Comparison of ENCODE assay signal across 8 mouse cellular contexts in the genomic region with DNA sequence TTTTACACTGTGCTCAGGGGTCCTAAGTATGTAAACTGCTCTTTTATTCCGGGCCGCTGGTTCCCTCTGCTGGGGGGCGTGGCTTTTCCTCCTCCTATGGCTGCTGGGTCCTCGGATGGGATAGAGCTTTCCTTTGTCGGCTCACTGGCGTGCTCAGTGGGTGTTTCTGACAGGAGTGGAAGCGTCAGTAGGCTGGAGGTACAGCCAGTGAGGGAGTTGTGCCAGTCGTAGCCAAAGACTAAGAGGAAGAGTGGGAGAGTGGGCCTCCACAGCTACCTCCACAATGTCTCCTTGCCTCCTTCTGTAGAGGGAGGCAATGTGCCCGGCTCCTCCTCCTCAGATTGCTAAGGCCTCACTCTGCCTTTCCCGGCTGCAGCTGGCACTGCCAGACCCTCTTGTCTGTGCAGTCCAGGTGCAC. TPM values are rescaled to one million over a fixed set of nuclear protein-coding genes. Genes with fewer than 3 reads are reported as not detected.
DNase-seq lines count a peak whose midpoint lies in the region; ATAC-seq and TF ChIP-seq lines count a peak whose summit lies in the region.

No protein-coding gene starts in this region.

- H3K9me3 ChIP-seq in limb, embryonic 15.5 days = no peaks in the 10 kb centered on the region

- H3K4me3 ChIP-seq in testis, adult 2 months (ENCODE audit: control insufficient read depth, low read depth, low read length) = peak overlapping the region; percentile 57
- peak overlapping the region; percentile 19 for H3K4me3 ChIP-seq in limb, embryonic 15.5 days
- H3K4me3 ChIP-seq in layer of hippocampus, adult 2 months = no peak overlapping the region

- no peaks in the 10 kb centered on the region for H3K36me3 ChIP-seq in testis, adult 2 months (ENCODE audit: control insufficient read depth, insufficient read depth, low read length)
- no peaks in the 10 kb centered on the region for H3K36me3 ChIP-seq in limb, embryonic 15.5 days

- no peak overlapping the region for H3K27ac ChIP-seq in testis, adult 2 months (ENCODE audit: control insufficient read depth, insufficient read depth, low read depth, low read length)
- H3K27ac ChIP-seq in limb, embryonic 15.5 days = no peak overlapping the region
- H3K27ac ChIP-seq in layer of hippocampus, adult 2 months = no peak overlapping the region

- TF ChIP-seq POLR2A in testis, adult 2 months (IDR thresholded peaks at IDR 0.05; ENCODE audit: control insufficient read depth, low read depth, low read length) = no peak

- 0 out of 2 replicates have a peak overlapping the region, but pooled peaks have one; percentile 14 for H3K9ac ChIP-seq in limb, embryonic 15.5 days

- 0 out of 2 replicates have a peak, but pooled peaks have one; percentile 30 for ATAC-seq in limb, embryonic 15.5 days (ENCODE audit: insufficient number of reproducible peaks, low FRiP score, low TSS enrichment, low read depth)
- no peak for ATAC-seq in monocyte, adult 5-6 weeks (replicated peaks; ENCODE audit: insufficient number of reproducible peaks, low FRiP score, low TSS enrichment, poor library complexity, severe bottlenecking)

- H3K4me1 ChIP-seq in testis, adult 2 months (ENCODE audit: control insufficient read depth, insufficient read depth, low read length) = peaks cover 4% of the 10 kb centered on the region; the same call in 1 of the 2 replicates
- H3K4me1 ChIP-seq in limb, embryonic 15.5 days = peaks cover 7% of the 10 kb centered on the region

- H3K4me2 ChIP-seq in limb, embryonic 15.5 days = peak overlapping the region; percentile 45

- no peaks in the 10 kb centered on the region for H3K27me3 ChIP-seq in testis, adult 2 months (ENCODE audit: control insufficient read depth, insufficient read depth, low read length)
- peaks cover 7% of the 10 kb centered on the region; the same call in 1 of the 2 replicates for H3K27me3 ChIP-seq in limb, embryonic 15.5 days

- 5% methylated on average over 10 of the region's 10 CpGs for WGBS in limb, embryonic 15.5 days

- peak; percentile 14 for DNase-seq in adrenal gland, postnatal 14 days
- DNase-seq in adrenal gland, adult (ENCODE audit: inconsistent age in 2 of 2, low spot score in 1 of 2) = no peak
- DNase-seq in testis, postnatal 10 days (ENCODE audit: low spot score) = no peak
- no peak for DNase-seq in layer of hippocampus, adult 2 months (ENCODE audit: low spot score in 2 of 2)
- DNase-seq in thymus, postnatal 0 days (ENCODE audit: low spot score) = no peak

- no peak for TF ChIP-seq CTCF in testis, adult 2 months (IDR thresholded peaks at IDR 0.05; ENCODE audit: control insufficient read depth, insufficient read depth, insufficient replicate concordance, low read depth, low read length)
- no peak for TF ChIP-seq CTCF in layer of hippocampus, adult 2 months (conservative IDR thresholded peaks at IDR 0.05)

RNA-seq across cellular contexts. Expression of a gene that starts 30.5 kb away (rescaled TPM):
- 3.4 and 3.5 TPM in 2 replicates for total RNA-seq in adrenal gland, postnatal 14 days (2021)
- polyA plus RNA-seq in testis, adult 2 months (2012; rRNA removed) = 0.32 and 0.60 TPM in 2 replicates
- polyA plus RNA-seq in limb, embryonic 15.5 days (2015; fragmentation: Nextera tagmentation; extraction: Ambion mirVana) = 8.2 and 8.3 TPM in 2 replicates
- total RNA-seq in monocyte, adult 5-6 weeks (2017) = 0.64 to 1.7 TPM (median 0.76 TPM) in 3 replicates
- total RNA-seq in layer of hippocampus, adult 2 months (2021) = 10 to 100 TPM; 90.4 to 92.0 TPM
- polyA plus RNA-seq in thymus, postnatal 0 days (2015; fragmentation: Nextera tagmentation; extraction: Ambion mirVana) = 0.32 and 0.33 TPM in 2 replicates

Comparison
In these comparisons a context has a peak if more than half of its experiments do, and no peak if none do; other contexts are left out.
1. RNA of a gene that starts 30.5 kb away (total RNA-seq): 90.4 to 92.0 TPM in layer of hippocampus, adult 2 months; 3.4 to 3.5 TPM in adrenal gland, postnatal 14 days and 0.64 to 1.7 TPM in monocyte, adult 5-6 weeks; every median in the first group is over 10 times any median in the second.